In the genomic region with DNA sequence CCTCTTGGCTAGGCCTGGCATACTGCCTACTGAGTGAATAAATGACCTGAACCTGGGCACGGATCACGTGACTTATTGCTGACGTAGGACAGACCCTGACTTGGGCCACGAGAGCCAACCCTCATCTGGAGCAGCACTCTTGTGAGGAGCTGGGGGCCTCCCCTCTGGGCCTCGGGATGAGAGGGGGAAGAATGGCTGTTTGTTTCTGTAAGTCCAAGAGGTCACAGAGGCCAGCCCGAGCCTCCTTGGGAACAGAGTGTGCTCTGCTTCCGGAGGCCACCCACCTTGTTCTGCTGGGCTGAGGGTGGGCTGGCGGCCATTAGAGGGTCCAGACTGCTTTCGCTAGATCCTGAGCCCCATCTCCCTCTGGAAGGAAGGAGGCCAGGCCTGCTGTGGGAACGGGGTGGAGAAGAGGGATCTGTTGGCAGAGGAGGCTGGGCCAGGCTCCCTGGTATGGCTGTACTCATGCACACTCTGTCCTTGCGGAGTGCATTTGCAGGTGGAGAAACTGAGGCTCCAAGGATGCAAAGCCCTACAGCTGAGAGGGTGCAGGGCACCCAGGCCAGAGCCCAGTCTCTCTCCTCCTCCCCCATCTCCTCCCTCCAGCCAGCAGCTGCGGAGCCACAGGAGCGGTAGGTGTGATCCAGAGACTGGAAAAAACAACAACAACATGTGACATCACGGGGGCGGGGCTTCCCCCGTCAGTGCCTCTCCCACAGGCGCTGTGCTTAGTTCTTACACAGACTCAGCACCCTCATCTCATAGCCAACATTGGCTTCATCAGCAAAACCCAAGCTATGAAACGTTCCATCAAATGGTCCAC, we compare ENCODE assay signal across 8 mouse cellular contexts. TPM values are rescaled to one million over a fixed set of nuclear protein-coding genes. Genes with fewer than 3 reads are reported as not detected.
DNase-seq lines count a peak whose midpoint lies in the region; ATAC-seq and TF ChIP-seq lines count a peak whose summit lies in the region.

No protein-coding gene starts in this region.

- peak overlapping the region; percentile 20; the same call in 1 of the 2 replicates for H3K4me2 ChIP-seq in lung, embryonic 15.5 days

- TF ChIP-seq CTCF in cerebellum, adult 2 months (IDR thresholded peaks at IDR 0.05; ENCODE audit: borderline replicate concordance, insufficient read depth, low read depth, low read length): no peak
- no peak for TF ChIP-seq CTCF in kidney, adult 2 months (conservative IDR thresholded peaks at IDR 0.05; ENCODE audit: insufficient read depth, insufficient read length, low read depth, low read length)

- peak overlapping the region; percentile 18; the same call in 1 of the 2 replicates for H3K27ac ChIP-seq in cerebellum, adult 2 months (ENCODE audit: insufficient read depth, low read length)
- H3K27ac ChIP-seq in heart, embryonic 10.5 days: peak overlapping the region; percentile 81
- H3K27ac ChIP-seq in kidney, adult 2 months (ENCODE audit: insufficient read depth, low read depth, low read length): peak overlapping the region; percentile 67; the same call in 1 of the 2 replicates
- no peak overlapping the region for H3K27ac ChIP-seq in lung, embryonic 15.5 days

- H3K36me3 ChIP-seq in heart, embryonic 10.5 days: 0 out of 2 replicates have a peak, but pooled peaks cover 5% of the 10 kb centered on the region
- H3K36me3 ChIP-seq in kidney, adult 2 months (ENCODE audit: control insufficient read depth, insufficient read depth, low read length): no peaks in the 10 kb centered on the region
- no peaks in the 10 kb centered on the region for H3K36me3 ChIP-seq in lung, embryonic 15.5 days

- no peaks in the 10 kb centered on the region for H3K9me3 ChIP-seq in heart, embryonic 10.5 days
- H3K9me3 ChIP-seq in lung, embryonic 15.5 days: no peaks in the 10 kb centered on the region

- no peaks in the 10 kb centered on the region; the same call in 1 of the 2 replicates for H3K4me1 ChIP-seq in cerebellum, adult 2 months (ENCODE audit: control insufficient read depth, insufficient read depth, low read length)
- peaks cover 29% of the 10 kb centered on the region for H3K4me1 ChIP-seq in heart, embryonic 10.5 days
- H3K4me1 ChIP-seq in kidney, adult 2 months (ENCODE audit: control insufficient read depth, insufficient read depth, low read length): 0 out of 2 replicates have a peak, but pooled peaks cover 5% of the 10 kb centered on the region
- H3K4me1 ChIP-seq in lung, embryonic 15.5 days: peaks cover 8% of the 10 kb centered on the region

- H3K4me3 ChIP-seq in cerebellum, adult 2 months (replicated peaks; ENCODE audit: insufficient read depth, low read depth, low read length): no peak overlapping the region
- H3K4me3 ChIP-seq in heart, embryonic 10.5 days: peak overlapping the region; percentile 37
- H3K4me3 ChIP-seq in kidney, adult 2 months (ENCODE audit: insufficient read depth, low read depth, low read length): peak overlapping the region; percentile 12; the same call in 1 of the 2 replicates
- H3K4me3 ChIP-seq in lung, embryonic 15.5 days: no peak overlapping the region

- 30% methylated on average over 18 of the region's 18 CpGs for WGBS in cerebellum, adult 2 months
- 14% methylated on average over 18 of the region's 18 CpGs for WGBS in heart, embryonic 10.5 days
- 14% methylated on average over 18 of the region's 18 CpGs for WGBS in kidney, adult 2 months
- 12% methylated on average over 18 of the region's 18 CpGs for WGBS in lung, embryonic 15.5 days

- H3K9ac ChIP-seq in lung, embryonic 15.5 days: no peak overlapping the region

- H3K27me3 ChIP-seq in cerebellum, adult 2 months (ENCODE audit: control insufficient read depth, insufficient read depth, low read length): no peaks in the 10 kb centered on the region
- no peaks in the 10 kb centered on the region for H3K27me3 ChIP-seq in heart, embryonic 10.5 days (ENCODE audit: insufficient read depth, poor library complexity, severe bottlenecking)
- H3K27me3 ChIP-seq in kidney, adult 2 months (replicated peaks; ENCODE audit: control insufficient read depth, insufficient read depth, low read length): no peaks in the 10 kb centered on the region
- H3K27me3 ChIP-seq in lung, embryonic 15.5 days: no peaks in the 10 kb centered on the region

- TF ChIP-seq POLR2A in cerebellum, adult 2 months (IDR thresholded peaks at IDR 0.05; ENCODE audit: borderline replicate concordance, insufficient read depth, low read length): no peak
- no peak for TF ChIP-seq POLR2A in kidney, adult 2 months (IDR thresholded peaks at IDR 0.05; ENCODE audit: low read depth, low read length)

- no peak for DNase-seq in cerebellum, adult 2 months
- DNase-seq in cerebellum, adult 11 months: no peak
- DNase-seq in embryo, embryonic 9.5 days (ENCODE audit: extremely low spot score): peak; percentile 83
- no peak for DNase-seq in heart, embryonic 10.5 days (ENCODE audit: low spot score)
- peak; percentile 89 for DNase-seq in kidney, adult 2 months
- peak; percentile 44 for DNase-seq in right cerebral cortex, postnatal 14 days

- ATAC-seq in lung, embryonic 15.5 days (ENCODE audit: borderline replicate concordance, extremely low read depth, low FRiP score, low TSS enrichment): peak; percentile 36; the same call in 1 of the 2 replicates
- no peak for ATAC-seq in cerebellum, adult (ENCODE audit: insufficient number of reproducible peaks, low FRiP score, low TSS enrichment)

RNA-seq across cellular contexts. Expression of gene Sdc3, which starts 36.7 kb away (rescaled TPM):
- polyA plus RNA-seq in cerebellum, adult 2 months (2012; rRNA removed): 105 and 114 TPM in 2 replicates
- 19.0 and 21.6 TPM in 2 replicates for polyA plus RNA-seq in heart, embryonic 10.5 days (2016; fragmentation: Nextera tagmentation; extraction: Ambion mirVana)
- 27.1 and 45.3 TPM in 2 replicates for polyA plus RNA-seq in kidney, adult 2 months (2012; rRNA removed)
- 20.5 and 21.7 TPM in 2 replicates for polyA plus RNA-seq in lung, embryonic 15.5 days (2015; fragmentation: Nextera tagmentation; extraction: Ambion mirVana)

Comparison
In these comparisons a context has a peak if more than half of its experiments do, and no peak if none do; other contexts are left out.
1. DNase-seq: peak in embryo, embryonic 9.5 days (single experiment), kidney, adult 2 months (single experiment) and right cerebral cortex, postnatal 14 days (single experiment); none in cerebellum, adult 2 months (0 of 2), cerebellum, adult 11 months (single experiment) and heart, embryonic 10.5 days (single experiment).
2. H3K4me3 ChIP-seq: peak in heart, embryonic 10.5 days (single experiment) and kidney, adult 2 months (single experiment); none in cerebellum, adult 2 months (single experiment) and lung, embryonic 15.5 days (single experiment).